Mouse (Mus musculus) stomach, embryonic 14.5 days (tissue): ENCODE measurements at regions not wholly inside any gene's neighbourhood (a gene's known extent, or its start where the extent isn't known, plus 50 kb on each side); places are given as distances from the start of the nearest gene placed in this dataset.

Experiments
- ATAC-seq: fragments of 200-750 bp; cut with Nextera tagmentation; 2 replicates; pipeline ENCODE4 v1.8.0; 2017; ENCODE audit warnings: low read depth, moderate TSS enrichment; ENCODE audit not compliant: insufficient number of reproducible peaks, insufficient read depth, low FRiP score
- H3K27ac ChIP-seq: fragments of 300-500 bp; sonication (generic); 2 replicates; pipeline ENCODE4 v1.5.1; 2014; ENCODE audit warnings: mild to moderate bottlenecking, low read length, moderate library complexity, mixed read lengths
- H3K27me3 ChIP-seq: fragments of 300-500 bp; sonication (generic); 2 replicates; pipeline ENCODE4 v1.6.1; 2014; ENCODE audit warnings: low read length, control low read depth, mixed read lengths; ENCODE audit not compliant: control insufficient read depth, insufficient read depth
- H3K36me3 ChIP-seq: fragments of 300-500 bp; sonication (generic); 2 replicates; pipeline ENCODE4 v1.6.1; 2014; ENCODE audit warnings: mild to moderate bottlenecking, control low read depth, low read length, moderate library complexity, mixed read lengths; ENCODE audit not compliant: control insufficient read depth, insufficient read depth
- H3K4me1 ChIP-seq: fragments of 300-500 bp; sonication (generic); 2 replicates; pipeline ENCODE4 v1.6.1; 2014; ENCODE audit warnings: low read length, control low read depth, mixed read lengths; ENCODE audit not compliant: control insufficient read depth, insufficient read depth
- H3K4me2 ChIP-seq: fragments of 300-500 bp; sonication (generic); replicated peaks from 2 replicates; pipeline ENCODE4 v1.6.1; 2014; ENCODE audit warnings: low read depth, low read length, control low read depth
- H3K4me3 ChIP-seq: fragments of 300-500 bp; sonication (generic); 2 replicates; pipeline ENCODE4 v1.5.1; 2014; ENCODE audit warnings: low read depth, low read length, control low read depth
- H3K9ac ChIP-seq: fragments of 300-500 bp; sonication (generic); replicated peaks from 2 replicates; pipeline ENCODE4 v1.6.1; 2014; ENCODE audit warnings: low read depth, mild to moderate bottlenecking, control low read depth, low read length, moderate library complexity, mixed read lengths
- H3K9me3 ChIP-seq: fragments of 300-500 bp; sonication (generic); 2 replicates; pipeline ENCODE4 v1.6.1; 2016; ENCODE audit warnings: low read depth, low read length, control low read depth; ENCODE audit not compliant: control insufficient read depth
- WGBS: fragments of 180-500 bp; shearing (Covaris S2); extraction: QIAGEN DNeasy Blood & Tissue Kit; methylation state at CpG from one replicate; pipeline ENCODE4 v1.1.7; 2014; 5-methylcytosine and 5-hydroxymethylcytosine counted together

- Histone ChIP-seq H3K36me3 (no peaks in the 10 kb centered on the region), H3K4me1 (no peaks in the 10 kb centered on the region), H3K27me3 (no peaks in the 10 kb centered on the region), H3K9ac (no peak overlapping the region), H3K4me2 (no peak overlapping the region), H3K9me3 (no peaks in the 10 kb centered on the region), H3K4me3 (no peak overlapping the region), H3K27ac (no peak overlapping the region)
- peak; percentile 46; the same call in 1 of the 2 replicates for ATAC-seq
- WGBS: 48% methylated on average over 10 of the region's 10 CpGs
Observed at GRCm38 (mm10) chr12:7777220-7778055, 200.0 kb upstream of the Apob start.

- Histone ChIP-seq H3K4me1 (no peaks in the 10 kb centered on the region), H3K9ac (no peak overlapping the region), H3K27ac (no peak overlapping the region), H3K27me3 (no peaks in the 10 kb centered on the region), H3K9me3 (no peaks in the 10 kb centered on the region), H3K4me2 (no peak overlapping the region), H3K4me3 (no peak overlapping the region), H3K36me3 (no peaks in the 10 kb centered on the region)
- WGBS: 45% methylated on average over 6 of the region's 6 CpGs
- ATAC-seq: no peak
Observed at GRCm38 (mm10) chr12:7778056-7778440, 199.4 kb upstream of the Apob start.

GRCm38 (mm10) chr12:7816616-7817015 is 160.8 kb upstream of the Apob start:
- Histone ChIP-seq H3K27ac (no peak overlapping the region), H3K4me3 (no peak overlapping the region), H3K9ac (no peak overlapping the region), H3K4me1 (no peaks in the 10 kb centered on the region), H3K4me2 (no peak overlapping the region), H3K27me3 (no peaks in the 10 kb centered on the region), H3K9me3 (no peaks in the 10 kb centered on the region), H3K36me3 (no peaks in the 10 kb centered on the region)
- WGBS: 58% methylated on average over 5 of the region's 5 CpGs
- ATAC-seq: no peak

DNA sequence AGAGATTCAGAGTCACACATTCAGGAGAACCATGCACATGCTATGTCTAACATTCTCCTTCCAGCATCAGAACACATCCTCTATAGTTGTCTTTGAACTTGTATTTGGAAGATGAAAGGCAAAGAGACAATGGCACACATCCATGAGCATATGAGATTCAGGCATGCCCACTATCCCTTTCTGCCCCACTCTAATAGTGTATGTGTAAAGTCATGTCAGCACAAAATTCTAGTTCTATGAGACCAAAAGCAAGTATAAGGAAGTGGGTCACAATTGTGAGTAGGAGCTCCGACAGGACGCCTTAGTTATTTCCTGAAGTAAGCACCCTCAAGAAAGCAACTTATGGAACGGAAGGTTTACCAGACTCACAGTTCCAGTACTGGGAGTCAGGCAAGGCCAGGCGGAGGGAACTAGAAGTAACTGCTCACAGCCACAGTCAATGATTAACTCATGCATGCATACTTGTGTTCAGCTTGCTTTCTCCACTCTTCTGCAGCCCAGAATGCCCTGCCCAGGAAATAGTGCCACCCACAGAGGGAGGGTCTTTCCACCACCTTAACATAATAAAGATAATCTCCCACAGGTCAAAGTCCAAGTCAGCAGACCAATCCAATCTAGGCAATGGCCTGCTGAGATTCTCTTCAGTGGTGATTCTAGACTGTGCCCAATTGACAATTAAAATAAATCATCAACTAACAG is 157.3 kb upstream of the Apob start:
- no peak overlapping the region for H3K27ac ChIP-seq
- H3K27me3 ChIP-seq: no peaks in the 10 kb centered on the region
- no peak overlapping the region for H3K9ac ChIP-seq
- no peak overlapping the region for H3K4me2 ChIP-seq
- no peaks in the 10 kb centered on the region for H3K36me3 ChIP-seq
- H3K4me3 ChIP-seq: no peak overlapping the region
- WGBS: 76% methylated on average over 4 of the region's 4 CpGs
- ATAC-seq: peak; percentile 96
- H3K9me3 ChIP-seq: no peaks in the 10 kb centered on the region
- no peaks in the 10 kb centered on the region for H3K4me1 ChIP-seq

GRCm38 (mm10) chr12:7820718-7821117 is 156.7 kb upstream of the Apob start:
- H3K9ac ChIP-seq: no peak overlapping the region
- peaks cover under 1% of the 10 kb centered on the region; the same call in 1 of the 2 replicates for H3K9me3 ChIP-seq
- no peak for ATAC-seq
- no peak overlapping the region for H3K4me3 ChIP-seq
- H3K4me2 ChIP-seq: no peak overlapping the region
- H3K4me1 ChIP-seq: no peaks in the 10 kb centered on the region
- H3K27me3 ChIP-seq: no peaks in the 10 kb centered on the region
- WGBS: 81% methylated on average over 2 of the region's 2 CpGs
- H3K36me3 ChIP-seq: no peaks in the 10 kb centered on the region
- no peak overlapping the region for H3K27ac ChIP-seq

- no peaks in the 10 kb centered on the region for H3K36me3 ChIP-seq
- no peaks in the 10 kb centered on the region for H3K27me3 ChIP-seq
- H3K4me1 ChIP-seq: no peaks in the 10 kb centered on the region
- no peak overlapping the region for H3K4me3 ChIP-seq
- WGBS: 42% methylated on average over 3 of the region's 3 CpGs
- no peak overlapping the region for H3K9ac ChIP-seq
- H3K27ac ChIP-seq: no peak overlapping the region
- no peak overlapping the region for H3K4me2 ChIP-seq
- no peaks in the 10 kb centered on the region for H3K9me3 ChIP-seq
- no peak for ATAC-seq
Observed at GRCm38 (mm10) chr12:7835731-7836130, 141.7 kb upstream of the Apob start.

GRCm38 (mm10) chr12:7853876-7854275 is 123.6 kb upstream of the Apob start:
- Histone ChIP-seq H3K9ac (no peak overlapping the region), H3K36me3 (no peaks in the 10 kb centered on the region), H3K4me3 (no peak overlapping the region), H3K27me3 (no peaks in the 10 kb centered on the region), H3K4me2 (no peak overlapping the region), H3K9me3 (no peaks in the 10 kb centered on the region), H3K4me1 (no peaks in the 10 kb centered on the region), H3K27ac (no peak overlapping the region)
- 25% methylated on average over 2 of the region's 2 CpGs for WGBS
- ATAC-seq: no peak

DNA sequence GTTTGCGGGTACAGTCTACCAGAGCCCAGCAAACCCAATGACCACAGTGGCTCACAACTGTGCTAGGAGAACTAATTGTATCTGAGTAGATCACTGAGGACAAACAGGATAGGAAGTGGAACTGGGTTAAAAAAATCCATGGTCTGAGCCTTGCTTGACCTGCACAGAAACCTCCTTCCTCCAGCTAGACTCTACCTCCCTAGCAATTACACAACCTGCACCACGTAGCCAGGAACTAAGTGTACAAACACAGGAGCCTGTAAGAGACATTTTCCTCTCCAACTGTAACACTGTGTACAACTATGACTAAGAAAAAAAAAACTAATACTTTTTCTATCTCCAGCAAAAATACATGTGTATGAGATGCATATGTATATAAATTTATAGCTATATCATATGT is 121.8 kb upstream of the Apob start:
- no peaks in the 10 kb centered on the region for H3K9me3 ChIP-seq
- no peak for ATAC-seq
- H3K27me3 ChIP-seq: no peaks in the 10 kb centered on the region
- WGBS: 84% methylated on average over 2 of the region's 2 CpGs
- no peak overlapping the region for H3K27ac ChIP-seq
- H3K4me3 ChIP-seq: no peak overlapping the region
- H3K4me2 ChIP-seq: no peak overlapping the region
- H3K36me3 ChIP-seq: no peaks in the 10 kb centered on the region
- no peak overlapping the region for H3K9ac ChIP-seq
- no peaks in the 10 kb centered on the region for H3K4me1 ChIP-seq
